Comparison of ENCODE assay signal across 17 mouse cellular contexts in genomic region chr4:141316498-141317180, GRCm38 (mm10). TPM values are rescaled to one million over a fixed set of nuclear protein-coding genes. Genes with fewer than 3 reads are reported as not detected.
DNase-seq lines count a peak whose midpoint lies in the region; ATAC-seq and TF ChIP-seq lines count a peak whose summit lies in the region.
"Had no signal": no experiment of that assay in that cellular context is flagged by ENCODE, and none has a peak within 500 bp of the region (broad histone marks: within the 10 kb centered on the region; RNA-seq: fewer than 3 reads in every experiment).

No protein-coding gene starts in this region.

- no peak for TF ChIP-seq CTCF in heart, adult 2 months (IDR thresholded peaks at IDR 0.05)

- 50% methylated on average over 18 of the region's 18 CpGs for WGBS in heart, adult 2 months
- 79% methylated on average over 18 of the region's 18 CpGs for WGBS in lung, embryonic 16.5 days

- no peak overlapping the region for H3K9ac ChIP-seq in heart, adult 2 months (ENCODE audit: low read depth, low read length)
- H3K9ac ChIP-seq in lung, embryonic 16.5 days (ENCODE audit: low read length), result no peak overlapping the region
- H3K9ac ChIP-seq: forebrain, embryonic 15.5 days had no signal

- no peaks in the 10 kb centered on the region for H3K27me3 ChIP-seq in heart, adult 2 months (ENCODE audit: control insufficient read depth, insufficient read depth, low read length)
- H3K27me3 ChIP-seq in lung, embryonic 16.5 days (ENCODE audit: control insufficient read depth, insufficient read depth, low read depth, low read length), result no peaks in the 10 kb centered on the region
- H3K27me3 ChIP-seq: embryonic facial prominence, embryonic 13.5 days; forebrain, embryonic 15.5 days had no signal

- H3K36me3 ChIP-seq in heart, adult 2 months (ENCODE audit: control insufficient read depth, insufficient read depth, low read length), result peaks cover 4% of the 10 kb centered on the region
- H3K36me3 ChIP-seq in lung, embryonic 16.5 days (ENCODE audit: control insufficient read depth, insufficient read depth, low read length), result peaks cover 10% of the 10 kb centered on the region
- H3K36me3 ChIP-seq: forebrain, embryonic 15.5 days had no signal

- intact Hi-C loops in heart, adult 2 months (cut with DNase I), result loop anchor here (1.0 kb wide), 1 partner anchor 37 kb away; no protein-coding TSS in a partner anchor
- intact Hi-C loops in heart, postnatal 25 days (cut with DNase I), result no loop called here

- no peak for ATAC-seq in lung, embryonic 16.5 days (ENCODE audit: low read depth)
- ATAC-seq: forebrain, embryonic 15.5 days; hindbrain, postnatal 0 days had no signal

- H3K27ac ChIP-seq in heart, adult 2 months, result peak overlapping the region; percentile 56
- peak overlapping the region; percentile 70 for H3K27ac ChIP-seq in lung, embryonic 16.5 days (ENCODE audit: low read length)
- H3K27ac ChIP-seq: embryonic facial prominence, embryonic 13.5 days; forebrain, embryonic 15.5 days; hindbrain, postnatal 0 days had no signal

- no peaks in the 10 kb centered on the region; the same call in 1 of the 2 replicates for H3K79me2 ChIP-seq in heart, adult 2 months (replicated peaks; ENCODE audit: control insufficient read depth, insufficient read depth, low read length)

- 0 out of 2 replicates have a peak, but pooled peaks have one; percentile 56 for TF ChIP-seq EP300 in heart, adult 2 months (IDR thresholded peaks at IDR 0.05; ENCODE audit: insufficient read depth, low read depth, low read length)

- H3K9me3 ChIP-seq in lung, embryonic 16.5 days (ENCODE audit: control insufficient read depth, low read length), result no peaks in the 10 kb centered on the region
- H3K9me3 ChIP-seq: embryonic facial prominence, embryonic 13.5 days; forebrain, embryonic 15.5 days had no signal

- H3K4me1 ChIP-seq in heart, adult 2 months (ENCODE audit: control insufficient read depth, insufficient read depth, low read length), result peaks cover 25% of the 10 kb centered on the region
- H3K4me1 ChIP-seq in lung, embryonic 16.5 days (replicated peaks; ENCODE audit: control insufficient read depth, insufficient read depth, low read length), result peaks cover 38% of the 10 kb centered on the region
- H3K4me1 ChIP-seq: forebrain, embryonic 15.5 days had no signal

- H3K4me2 ChIP-seq in lung, embryonic 16.5 days (ENCODE audit: low read depth, low read length), result no peak overlapping the region
- H3K4me2 ChIP-seq: embryonic facial prominence, embryonic 13.5 days; forebrain, embryonic 15.5 days had no signal

- peak; percentile 70 for DNase-seq in adrenal gland, adult 2 months
- no peak for DNase-seq in adrenal gland, adult 18-20 months (ENCODE audit: low spot score in 2 of 2)
- DNase-seq in heart, adult 2 months, result peak; percentile 65 to 67
- DNase-seq in heart, postnatal 25 days (ENCODE audit: low spot score), result no peak
- DNase-seq in lung, postnatal 10 days, result no peak
- DNase-seq in kidney, postnatal 25 days, result peak; percentile 45 to 78
- no peak for DNase-seq in T-cell, adult 2 months (ENCODE audit: low spot score)
- DNase-seq: layer of hippocampus, adult 9-11 months; left cerebral cortex, postnatal 4 days; right cerebral cortex, postnatal 25 days; thymus, postnatal 25 days had no signal

- no peak overlapping the region for H3K4me3 ChIP-seq in heart, adult 2 months
- no peak overlapping the region for H3K4me3 ChIP-seq in lung, embryonic 16.5 days (ENCODE audit: low read length)
- H3K4me3 ChIP-seq: embryonic facial prominence, embryonic 13.5 days; forebrain, embryonic 15.5 days had no signal

- no peak for TF ChIP-seq POLR2A in heart, adult 2 months (IDR thresholded peaks at IDR 0.05; ENCODE audit: insufficient read depth, low read depth, low read length)

RNA-seq across cellular contexts. Expression of gene Epha2, which starts 15.6 kb away (rescaled TPM):
- total RNA-seq in adrenal gland, adult 2 months (2021), result 10 to 100 TPM; 11.7 to 19.4 TPM
- 18.0 and 24.1 TPM in 2 replicates for polyA plus RNA-seq in adrenal gland, adult 2 months (2012; rRNA removed)
- 10 to 100 TPM; 12.0 to 18.1 TPM for total RNA-seq in adrenal gland, adult 18-20 months (2021)
- 1 to 10 TPM; 5.5 to 7.7 TPM for total RNA-seq in heart, adult 2 months (2021)
- 7.0 and 8.7 TPM in 2 replicates for polyA plus RNA-seq in heart, adult 2 months (2012; rRNA removed)
- 1 to 10 TPM; 6.8 to 7.7 TPM for total RNA-seq in heart, postnatal 25 days (2021)
- polyA plus RNA-seq in lung, embryonic 16.5 days (2015; fragmentation: Nextera tagmentation; extraction: Ambion mirVana), result 11.6 and 11.8 TPM in 2 replicates
- total RNA-seq: monocyte, adult 5-6 weeks had no signal

RNA-seq across cellular contexts. Expression of gene Fam131c, which starts 51.4 kb away (rescaled TPM):
- 1 to 10 TPM in 1 of 2 experiments, under 1 TPM in 1; 0.86 to 4.5 TPM for total RNA-seq in adrenal gland, adult 2 months (2021)
- polyA plus RNA-seq in adrenal gland, adult 2 months (2012; rRNA removed), result 3.1 and 9.5 TPM in 2 replicates
- total RNA-seq in adrenal gland, adult 18-20 months (2021), result 1 to 10 TPM; 1.3 to 2.4 TPM
- 1 to 10 TPM; 2.0 to 2.2 TPM for total RNA-seq in heart, adult 2 months (2021)
- polyA plus RNA-seq in heart, adult 2 months (2012; rRNA removed), result 0.29 and 2.9 TPM in 2 replicates
- total RNA-seq in heart, postnatal 25 days (2021), result under 1 TPM; 0.42 to 0.73 TPM
- 3.3 and 3.6 TPM in 2 replicates for polyA plus RNA-seq in lung, embryonic 16.5 days (2015; fragmentation: Nextera tagmentation; extraction: Ambion mirVana)
- total RNA-seq: megakaryocyte progenitor cell, adult 5-6 weeks; monocyte, adult 5-6 weeks had no signal

Comparison
In these comparisons a context has a peak if more than half of its experiments do, and no peak if none do; other contexts are left out.
1. DNase-seq: peak in adrenal gland, adult 2 months (single experiment), heart, adult 2 months (2 of 2) and kidney, postnatal 25 days (2 of 2); none in adrenal gland, adult 18-20 months (0 of 2), heart, postnatal 25 days (single experiment), lung, postnatal 10 days (single experiment) and T-cell, adult 2 months (single experiment).